Mouse (Mus musculus) ovary, adult 2 months (tissue): Measurements from ENCODE around the gene Synj1. TPM values are rescaled to one million over a fixed set of nuclear protein-coding genes. Genes with fewer than 3 reads are reported as not detected.

Experiments used
- polyA plus RNA-seq: library from polyadenylated mRNA; depleted of rRNA; stranded (reverse); fragments of >200 nt; gene quantifications from 2 replicates; pipeline ENCODE4 v1.2.3, GENCODE M21; 2012; rRNA removed

Gene Synj1
- polyA plus RNA-seq: 14.8 and 25.8 TPM in 2 replicates

DNA sequence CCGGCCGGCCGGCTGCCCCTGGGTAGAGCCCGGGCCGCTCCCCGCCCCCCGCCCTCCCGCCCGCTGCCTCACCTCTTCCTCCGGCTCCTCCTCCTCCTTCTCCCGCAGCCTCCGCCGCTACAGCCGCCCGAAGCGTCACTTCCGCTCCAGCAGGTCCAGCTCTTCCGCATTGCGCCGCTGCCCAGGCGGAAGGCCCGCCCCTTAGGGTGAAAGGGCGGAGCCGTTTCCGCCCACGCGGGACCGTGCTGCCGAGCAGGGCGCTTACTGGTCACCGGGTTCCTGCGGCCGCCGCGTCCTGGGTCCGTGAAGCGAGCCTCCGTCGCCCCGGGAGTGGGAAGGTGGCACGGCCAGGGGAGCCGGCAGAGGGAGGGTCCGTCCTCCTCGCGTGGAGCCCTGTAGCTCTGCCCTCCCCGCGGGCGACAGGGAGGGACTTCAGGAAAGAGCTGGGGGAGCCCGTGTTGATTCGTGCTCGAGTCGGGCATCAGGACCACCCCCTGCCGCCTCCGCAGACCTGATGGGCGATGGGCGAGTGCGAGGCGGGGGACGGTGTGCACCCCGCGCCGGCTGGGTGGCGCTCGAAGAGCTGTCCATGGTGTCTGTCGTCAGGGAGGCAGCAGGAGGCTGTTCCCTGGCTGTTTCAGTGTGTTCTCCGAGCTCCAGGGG, at the start of gene Synj1:
Gene Synj1, minus strand, starts transcription at position 288 of the 663 bp plus-strand sequence.

DNA sequence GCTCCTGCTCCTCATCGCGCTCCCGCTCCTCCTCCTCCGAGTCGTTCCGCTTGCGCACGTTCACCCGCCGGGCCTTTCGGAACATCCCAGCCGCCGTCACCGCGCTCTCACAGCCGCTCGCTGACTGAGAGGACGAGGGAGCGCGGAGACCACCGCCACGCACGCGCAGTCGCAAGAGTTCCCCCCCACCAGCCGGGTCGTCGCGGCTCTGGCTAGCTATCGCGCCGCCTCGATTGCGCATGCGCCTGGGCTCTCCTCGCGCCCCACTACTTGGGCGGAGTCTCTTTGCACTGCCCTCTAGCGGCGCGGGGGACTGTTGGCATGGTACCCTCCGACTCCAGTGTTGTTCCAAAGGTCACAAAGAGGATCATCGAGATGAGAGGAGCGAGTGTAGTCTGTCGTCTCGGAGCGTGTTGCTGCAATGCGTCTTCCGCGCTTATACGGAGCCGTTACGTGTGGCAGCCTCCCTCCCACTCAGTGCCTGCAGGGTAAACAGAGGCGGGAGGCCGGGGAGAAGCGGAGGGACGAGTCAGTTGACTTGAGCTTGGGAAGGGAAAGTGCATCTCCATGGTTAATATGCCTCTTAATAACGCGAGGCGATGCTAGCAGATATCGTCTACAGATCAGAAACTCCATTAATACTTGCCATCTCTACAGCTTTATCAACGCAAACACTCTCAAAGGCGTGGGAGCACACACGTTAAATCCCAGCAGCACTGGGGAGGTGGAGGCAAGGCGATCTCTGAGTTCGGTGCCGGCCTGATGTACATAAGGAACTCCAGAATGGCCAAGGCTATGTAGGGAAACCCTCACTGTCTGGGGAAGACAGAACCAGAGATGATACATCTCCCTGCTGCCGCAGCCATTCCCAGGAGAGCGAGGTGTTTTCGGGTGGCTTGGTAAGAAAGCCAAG, 33.4 kb upstream of the Synj1 start, which contains the start of gene Paxbp1:
Gene Paxbp1, minus strand, starts transcription at position 274 of the 913 bp plus-strand sequence.

GRCm38 (mm10) chr16:90934687-90935328, 76.3 kb downstream of the Synj1 start, which contains the start of gene Cfap298:
Gene Cfap298, minus strand, starts transcription at chr16:90935114.

Other genes starting within 250 kb of the Synj1 start
- 6.5 and 8.4 TPM in 2 replicates for gene Urb1, start 200.9 kb downstream of the Synj1 start, polyA plus RNA-seq
- gene Eva1c, start 184.6 kb downstream of the Synj1 start, polyA plus RNA-seq: 8.9 and 10.4 TPM in 2 replicates
- gene Cfap298, start 76.2 kb downstream of the Synj1 start, polyA plus RNA-seq: 30.0 and 69.2 TPM in 2 replicates
- gene Paxbp1, start 33.2 kb upstream of the Synj1 start, polyA plus RNA-seq: 13.3 and 14.4 TPM in 2 replicates
- gene 4932438H23Rik, start 83.8 kb upstream of the Synj1 start, polyA plus RNA-seq: 1.2 and 1.5 TPM in 2 replicates
- not detected in 2 replicates for gene Olig2, start 214.1 kb upstream of the Synj1 start, polyA plus RNA-seq